Mouse (Mus musculus): ENCODE data around the gene Ace. TPM values are rescaled to one million over a fixed set of nuclear protein-coding genes. Genes with fewer than 3 reads are reported as not detected.
A peak's percentile ranks its signal among the peaks of the same experiment; 100 is the strongest.

The Ace gene
- total and polyA plus RNA-seq, 3 experiments = not detected

DNA sequence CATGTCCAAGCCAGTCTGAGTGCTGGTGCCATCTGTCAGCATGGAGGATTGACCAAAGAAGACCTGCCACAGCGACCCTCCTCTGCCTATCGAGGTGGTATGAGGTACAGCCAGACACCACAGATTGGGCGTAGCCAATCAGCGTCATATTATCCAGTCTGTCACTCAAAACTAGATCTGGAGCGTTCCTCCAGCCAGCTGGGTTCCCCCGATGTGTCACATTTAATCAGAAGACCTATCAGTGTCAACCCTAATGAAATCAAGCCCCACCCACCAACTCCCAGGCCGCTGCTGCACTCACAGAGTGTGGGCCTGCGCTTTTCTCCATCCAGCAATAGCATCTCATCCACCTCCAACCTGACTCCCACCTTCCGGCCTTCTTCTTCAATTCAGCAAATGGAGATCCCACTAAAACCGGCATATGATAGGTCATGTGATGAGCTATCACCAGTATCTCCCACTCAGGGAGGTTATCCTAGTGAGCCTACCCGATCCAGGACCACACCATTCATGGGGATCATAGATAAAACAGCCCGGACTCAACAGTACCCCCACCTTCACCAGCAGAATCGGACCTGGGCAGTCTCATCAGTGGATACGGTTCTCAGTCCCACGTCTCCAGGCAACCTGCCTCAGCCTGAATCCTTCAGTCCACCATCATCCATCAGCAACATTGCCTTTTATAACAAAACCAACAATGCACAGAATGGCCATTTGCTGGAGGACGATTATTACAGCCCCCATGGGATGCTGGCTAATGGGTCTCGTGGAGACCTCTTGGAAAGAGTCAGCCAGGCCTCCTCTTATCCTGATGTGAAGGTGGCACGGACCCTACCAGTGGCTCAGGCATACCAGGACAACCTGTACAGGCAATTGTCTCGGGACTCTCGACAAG, 44.7 kb upstream of the Ace start:
- no peak overlapping the region for H3K9ac ChIP-seq (ENCODE audit: control insufficient read depth, low read depth, low read length, poor library complexity, severe bottlenecking)
- H3K27me3 ChIP-seq (ENCODE audit: control insufficient read depth in 1 of 2, insufficient read depth in 2 of 2, low read length in 2 of 2) = no peaks in the 10 kb centered on the region
- no peak overlapping the region for H3K4me3 ChIP-seq (ENCODE audit: control insufficient read depth in 1 of 2, insufficient read depth in 1 of 2, low read depth in 2 of 2, low read length in 2 of 2)
- TF ChIP-seq UBTF (IDR thresholded peaks at IDR 0.05; ENCODE audit: borderline replicate concordance, insufficient read depth, low read depth, low read length) (no peak), GABPA (IDR thresholded peaks at IDR 0.05; ENCODE audit: low read depth, low read length) (no peak), EP300 (IDR thresholded peaks at IDR 0.05; ENCODE audit: low read depth in 1 of 2, low read length in 2 of 2) (no peak), NELFE (IDR thresholded peaks at IDR 0.05; ENCODE audit: low read depth, low read length) (no peak), JUND (IDR thresholded peaks at IDR 0.05; ENCODE audit: low read depth, low read length) (no peak), CHD2 (IDR thresholded peaks at IDR 0.05; ENCODE audit: low read length) (no peak), SIN3A (IDR thresholded peaks at IDR 0.05; ENCODE audit: low read length) (no peak), MEF2A (IDR thresholded peaks at IDR 0.05; ENCODE audit: extremely low read depth, insufficient replicate concordance, low read depth, low read length, poor library complexity, severe bottlenecking) (no peak), MAZ (IDR thresholded peaks at IDR 0.05; ENCODE audit: low read depth, low read length) (no peak), USF2 (IDR thresholded peaks at IDR 0.05; ENCODE audit: borderline replicate concordance in 1 of 2, insufficient read depth in 1 of 2, low read depth in 1 of 2, low read length in 2 of 2) (no peak), RCOR1 (IDR thresholded peaks at IDR 0.05; ENCODE audit: low read depth, low read length) (no peak), CTCF (IDR thresholded peaks at IDR 0.05 in 2 of 3, conservative IDR thresholded peaks at IDR 0.05 in 1 of 3; ENCODE audit: control insufficient read depth in 1 of 3, insufficient read depth in 1 of 3, low read depth in 2 of 3, low read length in 3 of 3, poor library complexity in 1 of 3, severe bottlenecking in 1 of 3) (no peak), POLR2A (IDR thresholded peaks at IDR 0.05; ENCODE audit: control insufficient read depth in 1 of 2, insufficient read depth in 1 of 2, low read depth in 1 of 2, low read length in 2 of 2, poor library complexity in 1 of 2) (no peak)
- DNase-seq (ENCODE audit: low read depth, low spot score) = peak; percentile 26
- H3K79me2 ChIP-seq (ENCODE audit: control insufficient read depth, insufficient read depth, low read length, poor library complexity) = no peaks in the 10 kb centered on the region
- H3K27ac ChIP-seq (ENCODE audit: control insufficient read depth, low read depth, low read length) = no peak overlapping the region
- H3K9me3 ChIP-seq (replicated peaks; ENCODE audit: insufficient read depth, low read length) = no peaks in the 10 kb centered on the region
- H3K4me1 ChIP-seq (ENCODE audit: control insufficient read depth in 1 of 2, insufficient read depth in 2 of 2, low read length in 2 of 2) = peaks cover 0 to 26% of the 10 kb centered on the region in 2 experiments; a peak in 3 of 4 replicates
- peaks cover 0 to 6% of the 10 kb centered on the region in 2 experiments; a peak in 2 of 4 replicates for H3K36me3 ChIP-seq (ENCODE audit: control insufficient read depth in 1 of 2, insufficient read depth in 2 of 2, low read length in 2 of 2)

DNA sequence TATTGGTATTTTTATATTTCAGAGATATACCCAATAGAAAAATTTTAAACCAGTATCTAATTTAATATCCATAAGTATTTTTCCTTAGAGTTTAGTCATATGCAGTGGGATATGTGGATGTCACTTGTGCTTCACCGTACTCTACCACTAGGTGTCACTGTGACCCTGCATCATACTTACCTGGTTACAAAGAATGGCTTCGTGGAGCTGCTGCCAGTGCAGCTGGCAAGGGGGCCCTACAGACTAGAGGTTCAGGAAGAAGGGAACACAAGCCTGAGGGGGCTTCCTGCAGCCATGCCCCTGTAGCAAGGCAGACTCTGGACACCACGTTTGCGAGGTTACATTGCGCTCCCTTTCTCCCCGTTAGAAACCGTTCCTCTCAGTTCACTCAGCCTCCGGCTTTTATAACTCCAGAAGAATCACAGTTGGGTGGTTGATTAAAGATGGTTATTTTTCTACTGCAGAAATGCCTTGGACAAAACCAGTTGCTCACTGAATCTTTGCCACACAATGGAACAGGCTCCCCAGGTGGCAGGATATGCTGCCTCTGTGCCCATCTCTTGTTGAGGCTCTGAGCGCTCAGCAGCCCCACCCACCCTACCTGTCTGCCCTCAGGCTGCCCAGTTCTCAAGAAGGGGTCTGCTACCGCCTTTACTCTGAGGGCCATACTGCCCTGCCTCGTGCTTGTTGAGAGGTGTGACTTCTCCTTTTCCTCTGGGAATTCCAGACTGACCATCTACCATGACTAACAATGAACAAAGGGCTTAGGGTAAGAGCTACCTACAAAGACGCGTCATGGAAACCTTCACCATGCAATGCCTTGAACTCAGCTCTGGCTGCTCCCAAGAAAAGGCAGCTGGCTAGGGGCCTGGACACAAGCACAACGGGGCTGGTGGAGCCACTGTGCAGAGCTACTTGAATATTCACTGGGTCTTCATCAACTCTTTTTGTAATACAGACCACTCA, 40.4 kb upstream of the Ace start:
- Histone ChIP-seq H3K27ac (ENCODE audit: control insufficient read depth, low read depth, low read length) (no peak overlapping the region), H3K79me2 (ENCODE audit: control insufficient read depth, insufficient read depth, low read length, poor library complexity) (no peaks in the 10 kb centered on the region), H3K4me1 (ENCODE audit: control insufficient read depth in 1 of 2, insufficient read depth in 2 of 2, low read length in 2 of 2) (peaks cover 0 to 6% of the 10 kb centered on the region in 2 experiments; a peak in 2 of 4 replicates), H3K9ac (ENCODE audit: control insufficient read depth, low read depth, low read length, poor library complexity, severe bottlenecking) (no peak overlapping the region), H3K36me3 (ENCODE audit: control insufficient read depth in 1 of 2, insufficient read depth in 2 of 2, low read length in 2 of 2) (no peaks in the 10 kb centered on the region; a peak in 1 of 4 replicates), H3K9me3 (replicated peaks; ENCODE audit: insufficient read depth, low read length) (no peaks in the 10 kb centered on the region), H3K27me3 (ENCODE audit: control insufficient read depth in 1 of 2, insufficient read depth in 2 of 2, low read length in 2 of 2) (no peaks in the 10 kb centered on the region), H3K4me3 (ENCODE audit: control insufficient read depth in 1 of 2, insufficient read depth in 1 of 2, low read depth in 2 of 2, low read length in 2 of 2) (no peak overlapping the region)
- TF ChIP-seq ZC3H11A (IDR thresholded peaks at IDR 0.05; ENCODE audit: low read depth, low read length) (peak; percentile 95), MAX (IDR thresholded peaks at IDR 0.05; ENCODE audit: low read length) (no peak), SMC3 (IDR thresholded peaks at IDR 0.05; ENCODE audit: low read depth, low read length) (peak; percentile 95), CTCF (IDR thresholded peaks at IDR 0.05 in 2 of 3, conservative IDR thresholded peaks at IDR 0.05 in 1 of 3; ENCODE audit: control insufficient read depth in 1 of 3, insufficient read depth in 1 of 3, low read depth in 2 of 3, low read length in 3 of 3, poor library complexity in 1 of 3, severe bottlenecking in 1 of 3) (peak in 2 of 3 experiments; percentile 82 to 87), MEF2A (IDR thresholded peaks at IDR 0.05; ENCODE audit: extremely low read depth, insufficient replicate concordance, low read depth, low read length, poor library complexity, severe bottlenecking) (no peak)
- DNase-seq (ENCODE audit: low read depth, low spot score) = peak; percentile 88

Data from MEL (cell line).